Mouse (Mus musculus): ENCODE data around the gene Pkd1l2.

The Pkd1l2 gene

GRCm38 (mm10) chr8:116969531-116969930, 112.7 kb downstream of the Pkd1l2 start:
- no peak for TF ChIP-seq CTCF (conservative IDR thresholded peaks at IDR 0.05; ENCODE audit: low read length)
- TF ChIP-seq POU5F1 (IDR thresholded peaks at IDR 0.05; ENCODE audit: borderline replicate concordance, low read length): no peak
- no peak for TF ChIP-seq NANOG (IDR thresholded peaks at IDR 0.05; ENCODE audit: borderline replicate concordance, low read length)
- Histone ChIP-seq H3K4me1 (replicated peaks; ENCODE audit: low read depth, low read length) (peaks cover 43% of the 10 kb centered on the region), H3K4me3 (replicated peaks; ENCODE audit: low read length) (no peak overlapping the region), H3K27me3 (ENCODE audit: insufficient read depth, low read length) (no peaks in the 10 kb centered on the region), H3K9me3 (ENCODE audit: low read length) (no peaks in the 10 kb centered on the region), H3K36me3 (ENCODE audit: insufficient read depth, low read length) (no peaks in the 10 kb centered on the region)

- peaks cover 82% of the 10 kb centered on the region for H3K36me3 ChIP-seq (ENCODE audit: insufficient read depth, low read length)
- H3K4me3 ChIP-seq (replicated peaks; ENCODE audit: low read length): no peak overlapping the region
- no peaks in the 10 kb centered on the region for H3K9me3 ChIP-seq (ENCODE audit: low read length)
- no peaks in the 10 kb centered on the region for H3K27me3 ChIP-seq (ENCODE audit: insufficient read depth, low read length)
- peaks cover 57% of the 10 kb centered on the region for H3K4me1 ChIP-seq (replicated peaks; ENCODE audit: low read depth, low read length)
- TF ChIP-seq CTCF (conservative IDR thresholded peaks at IDR 0.05; ENCODE audit: low read length) (no peak), NANOG (IDR thresholded peaks at IDR 0.05; ENCODE audit: borderline replicate concordance, low read length) (no peak), POU5F1 (IDR thresholded peaks at IDR 0.05; ENCODE audit: borderline replicate concordance, low read length) (no peak)
Measured at GRCm38 (mm10) chr8:116954415-116954814, 127.8 kb downstream of the Pkd1l2 start.

- H3K27me3 ChIP-seq (ENCODE audit: insufficient read depth, low read length): no peaks in the 10 kb centered on the region
- H3K4me1 ChIP-seq (replicated peaks; ENCODE audit: low read depth, low read length): peaks cover 58% of the 10 kb centered on the region
- H3K36me3 ChIP-seq (ENCODE audit: insufficient read depth, low read length): peaks cover 67% of the 10 kb centered on the region
- no peak overlapping the region for H3K4me3 ChIP-seq (replicated peaks; ENCODE audit: low read length)
- TF ChIP-seq NANOG (IDR thresholded peaks at IDR 0.05; ENCODE audit: borderline replicate concordance, low read length) (no peak), CTCF (conservative IDR thresholded peaks at IDR 0.05; ENCODE audit: low read length) (no peak), POU5F1 (IDR thresholded peaks at IDR 0.05; ENCODE audit: borderline replicate concordance, low read length) (no peak)
- H3K9me3 ChIP-seq (ENCODE audit: low read length): no peaks in the 10 kb centered on the region
Measured at GRCm38 (mm10) chr8:116952428-116952827, 129.8 kb downstream of the Pkd1l2 start.

GRCm38 (mm10) chr8:116951778-116952177, 130.5 kb downstream of the Pkd1l2 start:
- Histone ChIP-seq H3K4me1 (replicated peaks; ENCODE audit: low read depth, low read length) (peaks cover 63% of the 10 kb centered on the region), H3K36me3 (ENCODE audit: insufficient read depth, low read length) (peaks cover 60% of the 10 kb centered on the region), H3K27me3 (ENCODE audit: insufficient read depth, low read length) (no peaks in the 10 kb centered on the region), H3K4me3 (replicated peaks; ENCODE audit: low read length) (no peak overlapping the region), H3K9me3 (ENCODE audit: low read length) (no peaks in the 10 kb centered on the region)
- no peak for TF ChIP-seq POU5F1 (IDR thresholded peaks at IDR 0.05; ENCODE audit: borderline replicate concordance, low read length)
- TF ChIP-seq CTCF (conservative IDR thresholded peaks at IDR 0.05; ENCODE audit: low read length): no peak
- no peak for TF ChIP-seq NANOG (IDR thresholded peaks at IDR 0.05; ENCODE audit: borderline replicate concordance, low read length)

GRCm38 (mm10) chr8:116951369-116951768, 130.9 kb downstream of the Pkd1l2 start:
- TF ChIP-seq POU5F1 (IDR thresholded peaks at IDR 0.05; ENCODE audit: borderline replicate concordance, low read length) (no peak), CTCF (conservative IDR thresholded peaks at IDR 0.05; ENCODE audit: low read length) (no peak), NANOG (IDR thresholded peaks at IDR 0.05; ENCODE audit: borderline replicate concordance, low read length) (no peak)
- Histone ChIP-seq H3K27me3 (ENCODE audit: insufficient read depth, low read length) (no peaks in the 10 kb centered on the region), H3K36me3 (ENCODE audit: insufficient read depth, low read length) (peaks cover 56% of the 10 kb centered on the region), H3K9me3 (ENCODE audit: low read length) (no peaks in the 10 kb centered on the region), H3K4me1 (replicated peaks; ENCODE audit: low read depth, low read length) (peaks cover 67% of the 10 kb centered on the region), H3K4me3 (replicated peaks; ENCODE audit: low read length) (no peak overlapping the region)

- H3K4me1 ChIP-seq (replicated peaks; ENCODE audit: low read depth, low read length): peaks cover 86% of the 10 kb centered on the region
- H3K36me3 ChIP-seq (ENCODE audit: insufficient read depth, low read length): peaks cover 36% of the 10 kb centered on the region
- no peaks in the 10 kb centered on the region for H3K27me3 ChIP-seq (ENCODE audit: insufficient read depth, low read length)
- H3K9me3 ChIP-seq (ENCODE audit: low read length): no peaks in the 10 kb centered on the region
- TF ChIP-seq CTCF (conservative IDR thresholded peaks at IDR 0.05; ENCODE audit: low read length): no peak
- peak overlapping the region; percentile 45 for H3K4me3 ChIP-seq (replicated peaks; ENCODE audit: low read length)
Measured at GRCm38 (mm10) chr8:116947589-116947988, 134.7 kb downstream of the Pkd1l2 start.

- Histone ChIP-seq H3K36me3 (ENCODE audit: insufficient read depth, low read length) (peaks cover 29% of the 10 kb centered on the region), H3K9me3 (ENCODE audit: low read length) (no peaks in the 10 kb centered on the region)
Measured at GRCm38 (mm10) chr8:116946851-116947250, 135.4 kb downstream of the Pkd1l2 start.

GRCm38 (mm10) chr8:116946268-116946838, 135.9 kb downstream of the Pkd1l2 start:
- Histone ChIP-seq H3K27me3 (ENCODE audit: insufficient read depth, low read length) (no peaks in the 10 kb centered on the region), H3K4me3 (replicated peaks; ENCODE audit: low read length) (peak overlapping the region; percentile 62), H3K36me3 (ENCODE audit: insufficient read depth, low read length) (peaks cover 29% of the 10 kb centered on the region), H3K4me1 (replicated peaks; ENCODE audit: low read depth, low read length) (peaks cover 82% of the 10 kb centered on the region), H3K9me3 (ENCODE audit: low read length) (no peaks in the 10 kb centered on the region)
- TF ChIP-seq CTCF (conservative IDR thresholded peaks at IDR 0.05; ENCODE audit: low read length) (no peak), NANOG (IDR thresholded peaks at IDR 0.05; ENCODE audit: borderline replicate concordance, low read length) (no peak), POU5F1 (IDR thresholded peaks at IDR 0.05; ENCODE audit: borderline replicate concordance, low read length) (no peak)

More at GRCm38 (mm10) chr8:116946851-116947250, 135.4 kb downstream of the Pkd1l2 start:
- Histone ChIP-seq H3K4me1 (replicated peaks; ENCODE audit: low read depth, low read length) (peaks cover 85% of the 10 kb centered on the region), H3K27me3 (ENCODE audit: insufficient read depth, low read length) (no peaks in the 10 kb centered on the region), H3K4me3 (replicated peaks; ENCODE audit: low read length) (peak overlapping the region; percentile 62)
- TF ChIP-seq NANOG (IDR thresholded peaks at IDR 0.05; ENCODE audit: borderline replicate concordance, low read length): no peak
- no peak for TF ChIP-seq CTCF (conservative IDR thresholded peaks at IDR 0.05; ENCODE audit: low read length)
- TF ChIP-seq POU5F1 (IDR thresholded peaks at IDR 0.05; ENCODE audit: borderline replicate concordance, low read length): no peak
